Mouse (Mus musculus): ENCODE results near the gene Ppara.

DNA sequence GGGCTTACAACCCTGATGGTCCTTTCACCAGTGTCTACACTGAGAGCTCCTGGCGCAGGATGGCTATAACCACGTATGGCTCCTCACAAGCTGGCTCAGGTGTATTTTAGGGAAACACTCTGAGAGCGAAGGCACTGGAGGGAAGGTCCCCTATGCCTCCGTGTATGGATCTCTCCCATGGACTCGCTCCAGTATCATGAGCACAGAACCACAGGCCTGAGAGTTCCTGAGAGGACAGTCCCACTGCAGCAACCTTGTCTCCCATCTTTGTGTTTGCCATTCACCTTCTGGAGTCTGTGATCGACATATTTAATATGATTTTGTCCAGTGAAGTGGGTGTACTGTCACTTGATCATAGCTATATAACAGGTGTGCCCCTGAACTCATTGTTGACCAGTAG, 45.3 kb upstream of the Ppara start:
- TF ChIP-seq CTCF (IDR thresholded peaks at IDR 0.05; ENCODE audit: low read depth) = no peak
- TF ChIP-seq EP300 (IDR thresholded peaks at IDR 0.05; ENCODE audit: low read depth) = no peak

All from heart, postnatal 0 days (tissue).